Mouse (Mus musculus) mature B cell (primary cell): ENCODE results near the gene Scarb2.

Source experiments
- in situ Hi-C: fragments of 300-500 bp; cut with MboI; formaldehyde crosslinking; loops from 2 replicates; pipeline ENCODE4 v1.14.3; 2019

Scarb2 gene

DNA sequence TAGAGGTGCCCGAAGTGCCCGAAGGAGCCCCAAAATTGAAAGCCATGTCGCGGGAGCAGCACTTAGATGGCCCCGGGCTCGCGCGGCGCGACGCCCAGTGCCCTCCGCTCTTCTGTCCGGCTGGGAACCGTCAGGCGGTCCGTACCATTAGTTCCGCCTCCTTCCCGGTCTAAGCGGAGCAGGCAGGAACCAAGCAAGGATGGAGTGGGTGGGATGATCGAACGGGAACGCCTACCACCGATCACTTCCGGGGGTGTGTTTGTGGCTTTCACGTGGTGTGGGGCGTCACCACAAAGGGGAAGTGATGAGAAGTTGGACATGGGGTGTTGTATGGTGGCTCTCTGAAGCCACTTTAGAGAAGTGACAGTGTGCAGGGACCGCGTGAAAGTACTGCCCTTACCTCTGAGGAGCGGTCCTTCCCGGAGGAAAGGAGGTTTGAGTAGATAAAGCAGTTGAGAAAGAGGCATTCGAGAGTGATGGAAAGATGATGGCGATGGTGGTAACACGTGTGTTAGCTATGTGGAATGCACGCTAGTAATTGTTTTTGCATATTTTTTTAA lies 71.5 kb downstream of the Scarb2 start, which contains the start of gene Nup54:
TSS of gene Nup54 (minus strand) at position 195 of the 560 bp plus-strand sequence.
- in situ Hi-C loops = loop anchor here (5.0 kb wide), 1 partner anchor 72 kb away; the partner anchor contains the start of gene Scarb2

DNA sequence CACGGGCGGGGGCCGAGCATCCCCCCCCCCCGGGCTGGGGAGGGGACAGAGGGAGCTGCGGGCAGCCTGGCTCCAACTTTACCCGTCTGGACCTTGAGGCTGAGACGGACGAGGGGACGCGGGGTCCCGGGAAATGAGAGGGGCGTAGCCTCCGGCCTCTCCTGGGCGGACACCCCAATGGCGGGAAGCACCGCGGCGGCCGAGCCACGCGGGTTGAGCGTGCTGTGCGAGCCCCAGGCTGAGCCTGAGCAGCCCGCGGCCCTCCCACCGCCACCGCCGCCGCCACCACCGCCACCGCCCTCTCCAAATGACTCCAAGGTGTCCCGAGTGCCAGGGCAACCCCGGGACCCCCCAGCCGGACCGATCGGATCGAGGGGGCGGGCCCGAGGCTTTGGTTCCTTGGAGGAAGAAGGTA lies 72.1 kb downstream of the Scarb2 start:
- in situ Hi-C loops = no loop called here

DNA sequence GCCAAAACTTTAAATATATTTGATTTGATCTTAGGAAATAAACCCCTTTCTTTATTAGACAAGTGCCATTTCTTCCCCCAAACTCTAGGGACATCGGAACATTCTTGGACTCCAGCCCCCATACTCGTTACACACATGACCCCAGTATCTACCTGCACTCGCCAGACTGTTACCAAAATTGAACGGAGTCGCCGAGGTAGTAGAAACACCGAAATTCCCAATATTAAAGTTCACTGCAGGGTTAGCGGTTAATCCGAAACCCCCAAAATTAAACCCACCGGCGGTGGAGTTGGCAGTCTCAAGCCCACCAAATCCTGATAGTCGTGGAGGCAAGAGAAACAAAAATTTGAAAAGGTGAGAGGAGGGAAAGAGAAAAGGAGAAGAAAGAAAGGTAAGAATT lies 72.6 kb downstream of the Scarb2 start:
- in situ Hi-C loops = no loop called here

DNA sequence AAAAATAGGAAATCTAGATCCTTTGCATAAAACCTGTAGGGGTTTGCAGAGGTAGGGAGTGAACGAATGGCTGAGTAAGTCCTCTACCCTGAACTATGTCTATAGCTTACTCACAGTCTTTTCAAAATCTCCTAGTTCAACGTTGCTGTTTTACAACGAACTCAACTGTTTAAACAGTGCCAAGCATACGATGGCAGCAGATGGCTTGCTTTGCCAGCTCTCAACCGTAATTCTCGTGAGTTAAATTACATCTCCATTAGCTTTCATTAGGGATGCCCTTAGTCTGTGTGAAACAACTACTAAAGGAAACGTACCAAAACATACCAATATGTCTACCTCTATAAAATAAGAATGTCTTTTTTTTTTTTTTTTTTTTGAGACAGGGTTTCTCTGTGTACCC lies 75.0 kb downstream of the Scarb2 start:
- in situ Hi-C loops = no loop called here

DNA sequence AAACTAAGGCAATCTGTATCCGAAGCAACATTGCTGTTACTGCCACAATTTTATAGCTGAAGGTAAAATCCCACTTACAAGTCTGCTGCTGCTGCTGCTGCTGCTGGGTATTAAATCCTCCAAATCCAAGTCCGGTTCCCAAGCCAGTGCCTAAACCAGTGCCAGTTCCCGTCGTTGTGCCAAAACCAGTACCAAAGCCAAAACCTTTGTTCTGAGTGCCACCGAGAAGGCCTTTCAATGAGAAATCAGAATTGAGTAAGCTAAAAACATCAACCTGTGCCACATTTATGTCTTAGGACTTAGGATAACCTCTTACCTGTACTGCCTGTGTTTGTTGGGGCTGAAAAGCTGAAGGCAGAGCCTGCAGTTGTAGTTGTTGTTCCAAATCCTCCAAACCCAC lies 75.9 kb downstream of the Scarb2 start:
- in situ Hi-C loops = no loop called here

DNA sequence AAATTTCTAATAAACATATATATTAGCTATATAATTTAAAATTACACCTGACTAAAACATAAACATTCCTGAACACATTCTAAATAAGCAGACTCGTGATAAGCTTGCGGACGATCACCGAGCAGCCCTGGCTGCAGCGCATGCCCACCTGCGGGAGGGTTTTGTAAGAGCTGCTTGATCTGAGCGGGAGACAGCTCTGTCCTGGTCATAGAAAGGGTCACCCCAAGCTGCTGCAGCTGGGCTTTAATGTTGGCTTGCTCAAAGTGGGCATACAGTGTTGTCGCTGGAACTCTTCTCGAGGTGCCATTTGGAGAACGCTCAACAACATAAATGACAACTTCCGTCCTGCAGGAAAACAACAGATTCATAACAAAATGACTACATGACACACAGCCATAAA lies 82.5 kb downstream of the Scarb2 start:
- in situ Hi-C loops = no loop called here

DNA sequence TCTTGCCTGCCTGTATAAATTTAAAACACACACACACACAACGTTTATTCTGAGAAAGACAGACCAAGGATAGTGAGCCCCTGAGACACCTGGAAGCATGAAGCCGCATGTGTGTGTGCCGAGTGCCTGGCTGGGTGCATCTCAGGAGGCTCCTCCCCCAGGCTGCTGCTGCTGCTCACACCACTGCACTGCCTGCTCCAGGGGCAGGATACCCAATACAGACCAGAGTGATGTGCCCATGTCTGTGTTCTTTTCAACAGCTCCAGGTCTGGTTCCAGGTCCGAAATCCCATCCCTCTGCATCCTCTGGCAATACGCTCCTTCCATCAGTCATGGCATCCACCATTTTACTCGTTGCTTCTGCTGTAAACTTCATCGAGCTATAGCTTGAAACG lies 92.7 kb downstream of the Scarb2 start:
- in situ Hi-C loops = no loop called here

DNA sequence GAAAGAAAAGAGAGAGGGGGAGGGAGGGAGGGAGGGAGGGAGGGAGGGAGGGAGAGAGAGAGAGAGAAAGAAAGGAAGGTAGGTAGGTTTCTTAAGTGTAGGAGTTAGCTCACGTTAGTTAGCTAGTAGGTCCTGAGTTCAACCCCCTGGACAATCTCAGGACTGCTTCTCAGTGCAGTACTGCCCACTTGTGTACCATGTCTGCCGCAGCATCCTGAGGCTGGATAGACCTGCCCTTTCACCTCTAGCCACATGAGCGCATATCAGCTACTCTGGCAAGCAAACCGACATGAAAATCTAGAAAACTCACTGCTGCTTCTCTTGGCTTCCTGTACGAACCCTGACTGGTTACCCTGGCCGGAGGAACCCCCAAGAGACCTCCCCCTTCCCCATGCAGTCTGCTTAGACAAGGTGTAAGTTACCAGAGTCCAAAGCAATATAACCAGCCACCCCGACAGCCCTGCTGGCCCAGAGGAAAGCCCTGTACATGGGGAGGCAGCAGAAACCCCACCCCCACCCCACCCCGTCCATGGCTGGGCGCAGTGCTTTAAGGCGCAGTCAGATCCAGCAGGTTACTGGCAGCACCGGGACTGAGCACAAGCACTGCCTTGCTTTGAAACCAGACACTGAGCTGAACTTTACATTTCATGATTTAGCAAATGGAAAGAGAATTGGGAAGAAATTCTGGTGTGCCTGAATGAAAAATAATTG lies 93.2 kb downstream of the Scarb2 start:
- in situ Hi-C loops = no loop called here

DNA sequence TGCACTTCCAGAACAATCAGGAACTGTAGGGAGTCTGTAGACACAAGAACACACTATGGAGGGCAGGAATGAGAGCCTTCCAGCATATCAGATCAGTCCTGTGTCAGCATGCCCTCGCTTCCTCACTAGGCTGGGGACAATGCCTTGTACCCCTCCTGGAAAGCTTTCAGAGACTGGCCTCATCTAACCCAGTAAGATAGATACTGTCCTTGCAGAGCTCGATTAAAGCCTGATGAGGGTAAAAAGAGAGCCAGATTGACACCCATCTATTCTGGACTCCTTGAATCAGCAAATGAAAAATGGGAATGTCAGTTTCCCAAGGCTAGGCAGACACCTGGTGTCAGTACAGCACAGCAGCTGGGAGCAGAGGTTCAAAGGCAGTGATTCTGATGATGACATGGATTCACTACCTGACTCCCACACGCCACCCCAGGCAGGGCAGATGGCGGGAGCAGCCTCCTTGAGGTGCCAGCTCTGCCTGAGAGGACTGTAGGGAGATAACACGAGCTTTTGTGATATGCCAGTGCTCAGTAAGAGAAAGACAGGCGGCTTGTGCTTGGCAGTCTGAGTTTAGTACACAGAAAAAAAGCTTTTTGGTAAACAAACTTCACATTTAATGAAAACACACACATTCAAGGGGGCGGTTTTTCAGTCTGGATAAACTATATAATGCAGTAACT lies 95.0 kb downstream of the Scarb2 start:
- in situ Hi-C loops = no loop called here

DNA sequence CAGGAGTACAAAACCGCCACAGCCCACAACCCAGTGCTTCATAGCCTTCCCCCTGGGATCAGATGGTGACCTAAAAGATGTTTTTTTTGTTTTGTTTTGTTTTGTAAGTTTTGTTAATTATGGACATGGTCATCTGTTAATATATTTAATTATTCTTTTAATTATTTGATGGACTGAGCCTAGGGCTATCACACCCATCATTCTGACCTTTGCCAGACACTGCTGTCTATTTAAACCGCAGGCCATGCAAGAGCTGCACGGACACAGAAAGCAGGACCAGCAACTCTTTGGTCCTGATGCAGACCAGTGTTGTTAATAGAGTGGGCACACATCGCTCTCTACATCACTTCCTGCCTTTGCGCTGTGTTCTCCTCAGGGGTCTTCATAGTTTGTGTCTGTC lies 96.1 kb downstream of the Scarb2 start:
- in situ Hi-C loops = no loop called here

DNA sequence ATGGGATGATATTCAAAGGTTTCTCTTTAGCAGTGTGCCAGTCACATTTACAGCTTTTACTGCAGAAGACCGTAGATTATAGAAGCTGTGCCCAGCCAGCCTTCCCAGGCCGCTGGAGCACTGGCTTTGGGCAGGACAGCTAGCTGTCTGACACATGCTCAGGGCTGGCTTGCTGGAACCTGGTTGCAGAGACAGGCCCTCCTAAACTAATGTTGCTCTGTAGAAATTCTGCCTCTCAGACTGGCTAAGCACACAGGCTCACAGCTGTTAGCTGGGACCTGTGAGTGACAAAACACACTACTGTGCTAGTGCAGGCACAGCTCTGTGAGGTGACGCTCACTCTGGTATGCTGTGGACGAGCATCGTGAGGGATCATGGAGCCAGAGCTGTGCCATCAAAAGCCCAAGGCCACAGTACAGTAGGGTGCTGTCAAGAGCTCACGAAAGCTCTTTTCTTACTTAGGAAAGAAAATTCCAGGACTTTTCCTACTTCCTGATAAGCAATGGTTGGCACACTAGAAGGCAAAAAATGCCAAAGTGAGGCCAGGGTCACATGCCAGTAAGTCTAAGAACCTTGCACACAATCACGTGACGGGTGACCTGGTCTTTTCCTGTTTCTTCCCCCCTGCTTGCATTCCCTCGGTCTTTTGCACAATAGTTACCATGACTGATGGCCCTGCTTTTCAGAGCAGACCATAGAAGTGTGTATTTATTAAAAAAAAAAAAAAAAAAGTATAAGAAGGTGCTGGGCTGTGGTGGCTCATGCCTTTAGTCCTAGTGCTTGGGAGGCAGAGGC lies 97.1 kb downstream of the Scarb2 start:
- in situ Hi-C loops = no loop called here

DNA sequence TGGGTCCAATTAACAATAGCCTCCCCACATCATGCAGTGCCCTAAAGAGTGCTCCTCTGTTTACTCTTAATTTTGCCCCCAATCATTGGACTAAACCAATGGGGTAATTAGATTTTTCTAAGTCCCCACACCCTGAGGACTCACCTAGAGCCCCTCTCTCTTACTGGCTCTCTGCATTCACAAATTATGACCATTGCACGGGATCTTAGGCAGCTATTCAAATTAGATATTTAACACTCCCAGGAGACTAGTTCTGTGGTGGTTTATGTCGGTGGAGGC lies 102.3 kb downstream of the Scarb2 start:
- in situ Hi-C loops = no loop called here

DNA sequence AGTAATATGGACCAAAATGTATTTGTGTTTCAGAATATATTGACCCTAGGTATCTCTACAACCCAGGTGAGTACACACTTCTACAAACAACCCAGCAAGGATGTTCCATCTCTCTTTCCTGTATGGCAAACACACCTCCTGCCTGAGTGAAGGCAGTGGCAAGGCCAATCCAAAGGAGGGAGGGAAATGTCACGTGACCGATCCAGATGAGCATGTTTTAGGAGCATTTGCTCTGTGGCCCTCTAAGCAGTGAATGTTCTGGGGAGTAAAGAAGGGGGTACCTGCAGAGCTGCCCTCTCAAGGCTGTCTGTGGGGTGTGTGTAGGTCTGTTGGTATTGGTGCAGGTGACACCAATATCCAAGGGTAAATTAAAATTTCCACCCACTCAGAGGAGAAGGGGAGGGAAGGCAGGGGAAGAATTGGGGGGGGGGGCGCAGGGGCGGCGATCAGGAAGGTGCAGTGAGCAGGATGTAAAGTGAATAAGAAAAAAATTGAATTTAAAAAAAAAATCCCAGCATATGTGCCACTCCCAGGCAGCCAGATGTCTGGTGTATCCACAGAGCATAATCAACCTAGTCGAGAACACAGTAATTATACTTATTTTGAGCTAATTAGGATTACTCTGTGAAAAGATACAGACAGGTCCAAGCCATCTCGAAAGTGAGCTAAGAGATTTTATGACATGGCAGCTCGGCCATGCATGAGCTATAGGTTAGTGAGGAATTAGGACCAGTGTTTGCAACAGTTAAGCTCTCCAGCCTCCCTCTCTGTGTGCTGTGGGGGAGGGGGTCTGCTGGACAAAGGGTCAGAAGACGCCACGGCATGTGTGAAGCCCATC lies 102.9 kb downstream of the Scarb2 start:
- in situ Hi-C loops = no loop called here

DNA sequence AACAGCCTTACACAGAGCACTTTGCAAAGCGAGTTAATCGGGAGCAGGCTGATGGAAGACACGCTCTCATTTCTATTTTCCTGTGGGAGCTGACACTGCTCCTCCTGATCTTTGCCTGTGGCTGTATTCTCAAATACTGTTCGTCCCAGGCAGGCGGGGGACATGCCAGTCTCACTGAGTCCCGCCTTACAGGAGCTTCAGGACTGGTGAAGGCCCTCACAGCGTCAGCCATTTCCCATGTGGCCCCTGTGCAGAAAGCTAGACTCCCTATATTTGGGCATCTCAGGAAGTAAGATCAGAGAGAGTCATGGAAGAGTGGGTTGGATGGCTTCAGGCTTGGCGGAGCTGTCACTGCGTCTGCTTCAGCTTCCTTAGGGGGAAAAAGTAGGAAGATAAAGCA lies 103.8 kb downstream of the Scarb2 start:
- in situ Hi-C loops = no loop called here

DNA sequence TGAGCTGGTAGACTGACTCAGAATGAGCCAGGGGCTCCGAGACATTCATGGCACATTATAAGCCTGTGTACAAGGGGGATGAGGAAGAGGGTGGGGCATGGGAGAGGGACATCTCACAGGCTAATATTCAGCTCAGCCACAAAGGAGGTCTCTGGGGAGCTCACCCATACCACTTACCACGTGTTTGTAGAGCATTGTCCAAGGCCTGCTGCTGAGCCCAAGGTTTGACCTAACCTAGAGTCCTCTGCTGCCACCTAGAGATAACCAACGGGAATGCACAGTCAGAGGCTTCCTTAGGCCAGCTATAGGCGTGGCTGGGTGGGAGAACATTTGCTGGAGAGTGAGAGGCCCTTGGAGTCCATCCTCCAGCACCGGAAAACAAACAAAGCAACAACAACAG lies 108.5 kb downstream of the Scarb2 start:
- in situ Hi-C loops = loop anchor here (25.0 kb wide), 1 partner anchor 211 kb away; no protein-coding TSS in a partner anchor

DNA sequence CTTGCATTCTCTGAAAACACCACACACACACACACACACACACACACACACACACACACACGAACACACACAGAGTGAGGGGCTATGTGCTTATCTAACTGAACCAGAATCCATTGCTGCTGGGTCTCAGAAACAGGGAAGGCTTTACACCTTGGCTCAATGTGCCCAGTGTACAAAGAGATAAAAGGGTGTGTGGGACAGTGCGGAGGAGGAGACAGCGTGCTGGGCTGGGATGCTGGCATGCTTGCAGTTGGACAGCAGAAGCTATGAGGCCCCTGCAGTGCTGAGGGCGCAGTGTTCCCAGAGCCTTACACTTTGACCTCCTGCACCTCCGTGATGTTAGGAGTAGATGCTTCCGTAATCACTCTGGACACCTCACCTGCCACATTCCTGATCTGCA lies 110.2 kb downstream of the Scarb2 start:
- in situ Hi-C loops = loop anchor here (25.0 kb wide), 1 partner anchor 209 kb away; no protein-coding TSS in a partner anchor

DNA sequence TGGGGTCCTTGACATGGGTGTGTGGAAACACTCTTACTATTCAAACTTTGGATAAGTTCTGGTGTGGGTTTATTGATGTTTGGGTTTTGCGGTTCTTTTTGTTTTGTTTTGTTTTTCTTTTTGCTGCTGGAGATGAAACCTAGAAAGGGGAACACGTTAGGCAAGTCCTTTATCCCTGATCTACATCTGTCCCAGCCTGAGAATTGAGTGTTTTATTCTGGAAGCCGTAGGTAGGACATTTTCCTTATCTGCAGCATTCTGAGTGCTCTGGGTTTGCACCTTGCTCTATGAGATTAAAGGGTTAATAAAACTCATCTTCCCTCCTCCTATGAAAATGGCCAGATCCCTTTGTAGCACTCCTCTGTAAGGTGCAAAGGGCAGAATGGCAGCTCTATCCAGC lies 110.9 kb downstream of the Scarb2 start:
- in situ Hi-C loops = loop anchor here (25.0 kb wide), 1 partner anchor 208 kb away; no protein-coding TSS in a partner anchor

DNA sequence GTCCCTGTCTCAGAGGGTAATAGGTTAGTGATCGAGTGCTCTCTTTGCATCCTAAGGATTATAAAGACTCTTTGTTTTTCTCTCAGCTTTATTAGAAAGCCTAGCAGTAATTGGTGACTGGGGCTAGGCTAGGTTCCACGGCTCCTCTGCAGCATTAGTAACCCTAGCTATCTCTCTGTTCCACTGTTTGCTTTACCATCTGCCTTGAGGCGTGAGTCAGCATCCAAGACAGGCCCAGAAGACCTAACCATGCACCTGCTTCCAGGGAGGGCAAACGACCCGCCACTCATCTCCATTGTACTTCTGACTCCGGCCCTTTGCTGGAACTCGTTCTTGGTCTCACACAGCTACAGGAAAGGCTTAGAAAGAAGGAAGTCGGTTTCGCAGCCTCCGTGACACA lies 112.8 kb downstream of the Scarb2 start:
- in situ Hi-C loops = loop anchor here (25.0 kb wide), 1 partner anchor 207 kb away; no protein-coding TSS in a partner anchor

DNA sequence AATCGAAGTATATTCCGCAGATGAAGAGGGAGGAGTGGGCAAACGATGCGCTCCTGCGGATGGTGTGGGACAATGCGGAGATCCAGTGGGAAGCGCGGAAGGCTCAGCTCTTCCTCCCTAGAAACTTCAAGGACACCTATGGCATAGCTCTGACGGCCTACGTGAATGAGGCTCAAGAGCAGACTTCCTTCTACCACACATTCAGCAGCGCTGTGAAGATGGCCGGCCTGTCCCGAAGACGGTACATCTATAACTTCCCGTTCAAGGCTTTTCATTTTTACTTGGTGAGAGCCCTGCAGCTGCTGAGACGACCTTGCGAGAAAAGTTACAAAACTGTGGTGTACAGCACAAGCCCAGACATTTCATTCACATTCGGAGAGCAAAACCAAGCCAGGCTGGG lies 114.1 kb downstream of the Scarb2 start:
- in situ Hi-C loops = loop anchor here (25.0 kb wide), 1 partner anchor 205 kb away; no protein-coding TSS in a partner anchor
